Mouse (Mus musculus): ENCODE results near the gene Cacna1a. TPM values are rescaled to one million over a fixed set of nuclear protein-coding genes. Genes with fewer than 3 reads are reported as not detected.

Gene Cacna1a
- polyA plus RNA-seq, 1 experiment from 2014 or later = 20.3 TPM

DNA sequence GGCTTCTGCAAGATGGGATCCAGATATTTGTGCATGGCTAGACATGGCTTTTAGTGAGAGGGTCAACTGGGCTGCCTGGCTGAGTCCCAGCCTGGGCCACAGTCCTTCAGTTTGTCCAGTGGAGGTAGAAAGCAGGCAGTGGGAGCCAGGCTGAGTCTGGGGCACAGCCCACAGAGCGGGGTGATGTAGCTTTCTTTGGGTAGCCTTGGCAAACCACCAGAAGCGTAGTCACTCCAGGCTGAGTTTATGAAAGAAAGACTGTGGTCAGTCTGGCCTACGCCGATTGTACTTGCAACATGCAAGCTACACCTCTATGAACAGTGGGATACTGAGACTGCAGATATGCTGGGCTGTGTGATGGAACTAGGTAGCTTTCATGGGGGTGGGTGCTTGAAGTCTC is 94.8 kb downstream of the Cacna1a start:
- WGBS = 91% methylated on average over 4 of the region's 4 CpGs
- no peak overlapping the region for H3K27ac ChIP-seq (ENCODE audit: low read length)
- H3K4me2 ChIP-seq (ENCODE audit: low read length) = no peak overlapping the region
- no peak overlapping the region for H3K4me3 ChIP-seq (replicated peaks; ENCODE audit: low read length)
- no peaks in the 10 kb centered on the region for H3K9me3 ChIP-seq (ENCODE audit: control insufficient read depth, low read length)
- no peak overlapping the region for H3K9ac ChIP-seq (replicated peaks; ENCODE audit: low read depth, low read length)
- ATAC-seq = no peak
- H3K4me1 ChIP-seq (replicated peaks; ENCODE audit: control insufficient read depth, insufficient read depth, low read length) = 0 out of 2 replicates have a peak, but pooled peaks cover 2% of the 10 kb centered on the region
- H3K27me3 ChIP-seq (replicated peaks; ENCODE audit: control insufficient read depth, insufficient read depth, low read length) = no peaks in the 10 kb centered on the region
- no peaks in the 10 kb centered on the region for H3K36me3 ChIP-seq (ENCODE audit: control insufficient read depth, insufficient read depth)

DNA sequence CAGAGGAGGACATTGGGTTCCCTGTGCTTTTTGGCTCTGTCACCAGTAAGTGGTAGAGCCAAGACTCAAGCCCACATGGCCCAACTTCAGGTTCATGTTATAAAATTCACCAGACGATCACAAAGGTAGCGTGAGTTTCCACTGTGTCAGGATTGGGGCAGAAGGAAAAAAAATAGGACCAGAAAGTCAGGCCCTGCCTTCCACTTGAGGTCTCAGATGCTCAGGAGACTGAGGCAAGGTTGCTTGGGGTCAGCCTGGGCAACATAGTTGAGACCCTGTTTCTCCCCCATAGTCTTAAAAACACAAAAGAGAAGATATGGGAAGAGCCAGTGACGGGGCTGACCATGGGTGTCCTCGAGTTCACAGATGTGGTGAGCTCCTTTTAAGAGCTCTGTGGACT is 97.1 kb downstream of the Cacna1a start:
- no peaks in the 10 kb centered on the region for H3K36me3 ChIP-seq (ENCODE audit: control insufficient read depth, insufficient read depth)
- no peak overlapping the region for H3K27ac ChIP-seq (ENCODE audit: low read length)
- ATAC-seq = no peak
- WGBS = 88% methylated on average over 4 of the region's 4 CpGs
- no peak overlapping the region for H3K4me2 ChIP-seq (ENCODE audit: low read length)
- no peaks in the 10 kb centered on the region for H3K9me3 ChIP-seq (ENCODE audit: control insufficient read depth, low read length)
- H3K4me3 ChIP-seq (replicated peaks; ENCODE audit: low read length) = no peak overlapping the region
- H3K9ac ChIP-seq (replicated peaks; ENCODE audit: low read depth, low read length) = no peak overlapping the region
- H3K27me3 ChIP-seq (replicated peaks; ENCODE audit: control insufficient read depth, insufficient read depth, low read length) = no peaks in the 10 kb centered on the region
- 0 out of 2 replicates have a peak, but pooled peaks cover 2% of the 10 kb centered on the region for H3K4me1 ChIP-seq (replicated peaks; ENCODE audit: control insufficient read depth, insufficient read depth, low read length)

GRCm38 (mm10) chr8:84485864-84486263 is 97.6 kb downstream of the Cacna1a start:
- H3K9ac ChIP-seq (replicated peaks; ENCODE audit: low read depth, low read length) = no peak overlapping the region
- no peaks in the 10 kb centered on the region for H3K27me3 ChIP-seq (replicated peaks; ENCODE audit: control insufficient read depth, insufficient read depth, low read length)
- no peak overlapping the region for H3K27ac ChIP-seq (ENCODE audit: low read length)
- H3K9me3 ChIP-seq (ENCODE audit: control insufficient read depth, low read length) = no peaks in the 10 kb centered on the region
- 0 out of 2 replicates have a peak, but pooled peaks cover 2% of the 10 kb centered on the region for H3K4me1 ChIP-seq (replicated peaks; ENCODE audit: control insufficient read depth, insufficient read depth, low read length)
- ATAC-seq = peak; percentile 57
- WGBS = 52% methylated on average over 7 of the region's 7 CpGs
- no peak overlapping the region for H3K4me2 ChIP-seq (ENCODE audit: low read length)
- H3K36me3 ChIP-seq (ENCODE audit: control insufficient read depth, insufficient read depth) = no peaks in the 10 kb centered on the region
- H3K4me3 ChIP-seq (replicated peaks; ENCODE audit: low read length) = no peak overlapping the region

GRCm38 (mm10) chr8:84489223-84489622 is 101.0 kb downstream of the Cacna1a start:
- H3K27ac ChIP-seq (ENCODE audit: low read length) = no peak overlapping the region
- no peaks in the 10 kb centered on the region for H3K9me3 ChIP-seq (ENCODE audit: control insufficient read depth, low read length)
- no peak overlapping the region for H3K4me3 ChIP-seq (replicated peaks; ENCODE audit: low read length)
- no peaks in the 10 kb centered on the region for H3K36me3 ChIP-seq (ENCODE audit: control insufficient read depth, insufficient read depth)
- no peak overlapping the region for H3K9ac ChIP-seq (replicated peaks; ENCODE audit: low read depth, low read length)
- peaks cover 2% of the 10 kb centered on the region; the same call in 1 of the 2 replicates for H3K4me1 ChIP-seq (replicated peaks; ENCODE audit: control insufficient read depth, insufficient read depth, low read length)
- no peaks in the 10 kb centered on the region for H3K27me3 ChIP-seq (replicated peaks; ENCODE audit: control insufficient read depth, insufficient read depth, low read length)
- no peak overlapping the region for H3K4me2 ChIP-seq (ENCODE audit: low read length)
- no peak for ATAC-seq
- WGBS = 85% methylated on average over 3 of the region's 3 CpGs

DNA sequence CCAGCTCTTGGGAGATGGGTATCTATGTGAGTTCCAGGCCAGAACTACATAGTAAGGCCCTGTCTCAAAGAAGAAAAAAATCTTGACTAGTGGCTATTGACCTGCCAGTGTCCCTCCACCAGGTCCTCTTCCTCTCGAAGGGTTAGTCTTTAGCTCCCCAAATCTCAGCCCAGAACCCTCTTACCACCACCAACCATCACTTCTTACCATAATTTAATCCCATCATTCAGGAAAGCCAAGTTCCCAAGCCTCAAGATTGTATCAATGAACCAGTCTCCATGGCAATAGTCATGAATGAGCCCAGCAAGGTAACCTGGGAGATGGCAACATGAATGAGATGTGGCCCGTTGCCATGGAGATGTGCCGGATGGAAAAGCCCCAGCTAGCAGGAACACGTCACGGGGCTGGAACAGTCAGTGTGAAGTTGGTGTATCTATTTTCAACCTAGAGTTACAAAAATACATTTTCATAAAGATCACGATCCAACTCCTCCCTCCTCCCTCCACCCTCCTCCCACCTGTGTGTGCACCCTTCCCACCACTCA is 106.4 kb downstream of the Cacna1a start:
- Histone ChIP-seq H3K36me3 (ENCODE audit: control insufficient read depth, insufficient read depth) (no peaks in the 10 kb centered on the region), H3K4me2 (ENCODE audit: low read length) (no peak overlapping the region), H3K9ac (replicated peaks; ENCODE audit: low read depth, low read length) (no peak overlapping the region), H3K4me3 (replicated peaks; ENCODE audit: low read length) (no peak overlapping the region), H3K4me1 (replicated peaks; ENCODE audit: control insufficient read depth, insufficient read depth, low read length) (peaks cover 8% of the 10 kb centered on the region), H3K27ac (ENCODE audit: low read length) (no peak overlapping the region), H3K9me3 (ENCODE audit: control insufficient read depth, low read length) (no peaks in the 10 kb centered on the region), H3K27me3 (replicated peaks; ENCODE audit: control insufficient read depth, insufficient read depth, low read length) (no peaks in the 10 kb centered on the region)
- 32% methylated on average over 6 of the region's 6 CpGs for WGBS
- peak; percentile 89 for ATAC-seq

GRCm38 (mm10) chr8:84501181-84501580 is 112.9 kb downstream of the Cacna1a start:
- Histone ChIP-seq H3K4me3 (replicated peaks; ENCODE audit: low read length) (no peak overlapping the region), H3K9me3 (ENCODE audit: control insufficient read depth, low read length) (no peaks in the 10 kb centered on the region), H3K27ac (ENCODE audit: low read length) (no peak overlapping the region), H3K4me1 (replicated peaks; ENCODE audit: control insufficient read depth, insufficient read depth, low read length) (no peaks in the 10 kb centered on the region), H3K4me2 (ENCODE audit: low read length) (no peak overlapping the region), H3K36me3 (ENCODE audit: control insufficient read depth, insufficient read depth) (no peaks in the 10 kb centered on the region), H3K27me3 (replicated peaks; ENCODE audit: control insufficient read depth, insufficient read depth, low read length) (no peaks in the 10 kb centered on the region), H3K9ac (replicated peaks; ENCODE audit: low read depth, low read length) (no peak overlapping the region)
- 84% methylated on average over 5 of the region's 5 CpGs for WGBS
- ATAC-seq = no peak

- Histone ChIP-seq H3K36me3 (ENCODE audit: control insufficient read depth, insufficient read depth) (no peaks in the 10 kb centered on the region), H3K27ac (ENCODE audit: low read length) (no peak overlapping the region), H3K4me1 (replicated peaks; ENCODE audit: control insufficient read depth, insufficient read depth, low read length) (no peaks in the 10 kb centered on the region), H3K9ac (replicated peaks; ENCODE audit: low read depth, low read length) (no peak overlapping the region), H3K9me3 (ENCODE audit: control insufficient read depth, low read length) (no peaks in the 10 kb centered on the region), H3K27me3 (replicated peaks; ENCODE audit: control insufficient read depth, insufficient read depth, low read length) (no peaks in the 10 kb centered on the region), H3K4me3 (replicated peaks; ENCODE audit: low read length) (no peak overlapping the region), H3K4me2 (ENCODE audit: low read length) (no peak overlapping the region)
- ATAC-seq = no peak
- WGBS = 77% methylated on average over 10 of the region's 10 CpGs
These were observed 113.5 kb downstream of the Cacna1a start for GRCm38 (mm10) chr8:84501671-84502308.

GRCm38 (mm10) chr8:84502638-84503037 is 114.4 kb downstream of the Cacna1a start:
- 86% methylated on average over 4 of the region's 4 CpGs for WGBS
- H3K27me3 ChIP-seq (replicated peaks; ENCODE audit: control insufficient read depth, insufficient read depth, low read length) = no peaks in the 10 kb centered on the region
- no peak overlapping the region for H3K27ac ChIP-seq (ENCODE audit: low read length)

DNA sequence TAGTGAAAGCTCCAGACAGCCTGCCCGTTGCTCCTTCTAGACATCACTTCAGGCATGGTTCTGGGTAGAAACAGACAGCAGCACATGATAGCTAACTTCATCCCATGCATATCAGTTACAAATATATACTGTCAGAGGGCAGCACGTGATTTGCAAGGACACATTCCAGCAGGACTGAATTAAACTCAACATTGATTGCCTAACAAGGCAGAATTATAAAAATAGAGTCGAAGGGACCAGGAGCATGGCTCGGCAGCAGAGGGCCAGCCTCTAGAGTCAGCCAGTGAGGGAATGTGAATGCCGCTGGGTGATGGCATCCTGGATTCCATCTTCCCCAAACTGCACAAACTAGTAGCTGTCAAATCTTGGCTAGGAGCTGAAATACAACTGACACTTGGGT is 119.0 kb downstream of the Cacna1a start:
- Histone ChIP-seq H3K9me3 (ENCODE audit: control insufficient read depth, low read length) (no peaks in the 10 kb centered on the region), H3K27me3 (replicated peaks; ENCODE audit: control insufficient read depth, insufficient read depth, low read length) (no peaks in the 10 kb centered on the region), H3K27ac (ENCODE audit: low read length) (no peak overlapping the region), H3K4me3 (replicated peaks; ENCODE audit: low read length) (no peak overlapping the region), H3K36me3 (ENCODE audit: control insufficient read depth, insufficient read depth) (no peaks in the 10 kb centered on the region), H3K4me1 (replicated peaks; ENCODE audit: control insufficient read depth, insufficient read depth, low read length) (no peaks in the 10 kb centered on the region), H3K9ac (replicated peaks; ENCODE audit: low read depth, low read length) (no peak overlapping the region), H3K4me2 (ENCODE audit: low read length) (no peak overlapping the region)
- no peak for ATAC-seq
- WGBS = 88% methylated on average over 5 of the region's 5 CpGs

More at GRCm38 (mm10) chr8:84502638-84503037, 114.4 kb downstream of the Cacna1a start:
- no peak for ATAC-seq
- Histone ChIP-seq H3K4me1 (replicated peaks; ENCODE audit: control insufficient read depth, insufficient read depth, low read length) (no peaks in the 10 kb centered on the region), H3K4me2 (ENCODE audit: low read length) (no peak overlapping the region), H3K36me3 (ENCODE audit: control insufficient read depth, insufficient read depth) (no peaks in the 10 kb centered on the region), H3K4me3 (replicated peaks; ENCODE audit: low read length) (no peak overlapping the region), H3K9me3 (ENCODE audit: control insufficient read depth, low read length) (no peaks in the 10 kb centered on the region), H3K9ac (replicated peaks; ENCODE audit: low read depth, low read length) (no peak overlapping the region)
